Mouse (Mus musculus) liver, adult 2 months (tissue): ENCODE results near the gene Tcp11.

Experiments
- CTCF ChIP-seq: fragments of 200-500 bp; IDR thresholded peaks from 2 replicates; pipeline ENCODE4 v1.5.1; 2011; ENCODE audit warnings: low read depth, low read length, control low read depth
- POLR2A ChIP-seq: fragments of 200-500 bp; IDR thresholded peaks from 2 replicates; pipeline ENCODE4 v1.6.1; 2011; ENCODE audit warnings: low read length, control low read depth; ENCODE audit not compliant: insufficient read depth; ENCODE audit errors: extremely low read depth

GRCm38 (mm10) chr17:28042299-28042771, 38.1 kb downstream of the Tcp11 start:
- TF ChIP-seq CTCF (no peak), POLR2A (no peak)
